Mouse (Mus musculus): ENCODE data around the gene 4931414P19Rik.
"Not testable (repeated sequence)": the region's sequence is repeated elsewhere in the genome, so short reads cannot be mapped to it uniquely, and the experiment has no call there.

4931414P19Rik gene

DNA sequence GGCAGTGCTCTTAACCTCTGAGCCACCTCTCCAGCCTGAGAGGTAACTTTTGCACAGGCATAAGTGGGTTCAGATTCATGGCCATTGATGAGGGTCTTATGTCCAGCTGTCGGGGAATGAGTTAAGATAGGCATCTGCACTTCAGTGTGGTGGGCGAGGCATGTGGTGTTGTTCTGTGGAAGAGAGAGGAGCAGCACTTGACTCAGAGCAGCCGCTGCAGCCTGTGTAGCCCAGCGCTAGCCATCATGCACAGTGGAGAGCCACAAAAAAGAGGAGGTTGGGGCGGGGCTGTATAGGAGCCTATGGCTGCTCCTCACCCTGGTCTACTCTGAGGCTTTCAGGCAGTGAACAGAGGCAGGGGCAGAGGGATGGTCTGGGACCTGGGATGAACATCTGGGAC lies 22.3 kb upstream of the 4931414P19Rik start:
- in situ Hi-C loops (cut with MseI, MboI): no loop called here

DNA sequence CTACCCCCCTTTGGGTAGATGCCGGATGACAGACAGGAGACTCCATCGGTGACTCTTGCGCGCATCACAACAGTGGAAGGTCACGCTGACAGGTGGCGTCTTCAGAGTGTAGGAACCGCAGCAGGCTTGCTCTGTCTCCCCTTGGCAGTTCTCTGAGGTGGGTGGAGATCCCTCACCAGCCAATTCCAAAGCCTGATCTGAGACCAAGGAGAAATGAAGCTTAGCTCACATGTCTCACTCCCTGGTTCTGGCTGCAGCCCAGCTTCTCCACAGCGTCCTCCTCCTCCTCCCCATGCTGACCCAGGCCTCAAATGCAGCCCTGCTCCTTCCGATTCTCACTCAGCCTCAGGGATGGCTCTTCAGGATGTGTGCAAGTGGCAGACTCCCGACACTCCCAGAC lies 19.2 kb upstream of the 4931414P19Rik start:
- in situ Hi-C loops (cut with MseI, MboI): no loop called here

DNA sequence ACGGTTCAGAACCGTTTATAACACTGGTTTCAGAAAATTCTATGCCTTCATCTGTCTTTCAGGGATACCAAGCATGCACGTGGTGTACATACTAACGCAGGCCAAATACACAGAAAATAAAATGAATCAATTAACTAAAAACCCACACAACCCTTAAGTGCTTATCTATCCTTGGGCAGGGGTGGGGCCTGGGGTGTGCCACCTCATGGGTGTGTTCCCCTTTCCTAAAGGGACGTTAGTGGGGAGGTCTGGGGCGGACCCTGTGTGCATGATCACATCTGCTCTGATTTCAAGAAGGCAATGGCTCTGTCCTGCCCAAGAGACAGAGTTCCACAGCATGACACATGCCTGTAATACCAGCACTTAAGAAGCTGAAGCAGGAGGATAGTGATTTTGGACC lies 17.5 kb upstream of the 4931414P19Rik start:
- in situ Hi-C loops (cut with MseI, MboI): no loop called here

DNA sequence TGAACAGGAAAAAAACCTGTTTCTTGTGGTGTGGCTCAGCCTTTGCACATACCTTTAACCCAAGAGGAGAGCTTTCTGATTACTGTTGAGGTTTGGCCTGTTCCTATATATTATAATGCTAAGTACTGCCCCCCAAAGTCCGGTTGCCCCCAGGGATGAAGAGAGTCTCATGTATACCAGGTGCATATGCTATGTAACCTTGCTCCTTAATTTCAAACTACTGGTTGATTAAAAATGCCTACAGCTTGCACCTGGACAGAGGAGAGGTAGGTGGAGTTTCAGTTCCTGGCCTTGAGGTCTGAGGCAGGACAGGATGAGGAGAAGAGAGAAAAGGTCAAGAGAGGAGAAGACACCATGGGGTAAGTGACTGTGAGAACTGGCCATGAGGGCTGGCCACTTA lies 15.3 kb upstream of the 4931414P19Rik start, which contains the start of gene Psmb11:
TSS of gene Psmb11 (plus strand) at position 301 of the 400 bp plus-strand sequence.
- in situ Hi-C loops (cut with MseI, MboI): no loop called here

DNA sequence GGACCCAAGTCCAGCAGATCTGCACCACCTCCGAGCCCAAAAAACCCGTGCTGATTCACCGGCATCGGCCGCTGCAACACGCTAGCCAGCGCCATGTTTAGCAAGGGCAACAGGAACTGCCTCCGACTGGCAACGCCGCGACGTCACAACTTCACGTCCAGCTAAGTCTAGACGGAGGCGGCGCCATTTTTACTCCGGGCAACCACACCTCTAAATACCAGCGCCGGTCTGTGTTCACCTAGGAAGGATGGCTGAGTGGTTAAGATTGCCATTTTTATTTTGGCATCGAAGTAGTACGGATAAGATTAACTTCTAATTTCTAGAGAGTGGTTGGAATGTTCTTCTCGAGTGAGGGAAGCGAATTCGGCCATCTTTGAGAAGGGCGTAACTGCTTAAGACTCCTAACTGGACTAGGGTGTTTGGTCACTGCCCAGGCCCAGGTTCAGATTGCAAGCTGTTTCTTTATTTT lies 12.1 kb upstream of the 4931414P19Rik start, which contains the start of gene Psmb5:
TSS of gene Psmb5 (minus strand) at position 126 of the 469 bp plus-strand sequence.
- in situ Hi-C loops (cut with MseI, MboI): no loop called here

DNA sequence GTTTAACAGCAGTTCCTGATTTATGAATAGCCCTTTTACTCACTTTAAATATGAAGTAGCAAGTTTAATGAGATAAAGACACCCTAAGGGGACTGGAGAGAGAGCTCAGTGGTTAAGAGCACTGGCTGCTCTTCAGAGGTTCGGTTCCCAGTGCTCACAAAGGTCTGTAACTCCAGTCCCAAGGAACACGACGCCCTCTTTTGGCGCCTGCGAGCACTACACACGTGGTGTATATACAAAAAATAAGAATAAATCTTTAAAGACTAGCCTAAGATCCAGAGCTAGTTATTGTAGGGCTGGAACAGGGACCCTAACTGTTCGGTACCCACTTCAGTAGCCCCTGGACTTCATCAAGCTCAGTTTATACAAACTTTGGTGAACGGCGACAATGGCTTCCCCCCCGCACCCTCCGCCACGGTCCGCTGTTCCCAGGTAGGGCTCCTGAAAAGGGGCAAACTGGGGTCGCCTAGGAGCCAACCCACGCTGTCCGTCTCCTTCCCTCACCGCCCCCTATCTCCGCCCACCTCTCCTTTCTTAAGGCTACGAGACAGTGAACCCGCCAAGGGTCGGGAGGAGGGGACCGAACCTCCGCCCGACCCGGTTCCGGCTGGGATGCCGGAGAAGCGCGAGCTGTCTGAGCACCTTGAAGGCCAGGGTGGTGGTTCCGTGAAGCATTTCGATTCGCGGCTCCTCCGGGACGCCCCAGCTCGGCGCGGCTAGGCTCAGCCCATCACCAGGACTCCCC lies 11.5 kb upstream of the 4931414P19Rik start:
- in situ Hi-C loops (cut with MseI, MboI): no loop called here

DNA sequence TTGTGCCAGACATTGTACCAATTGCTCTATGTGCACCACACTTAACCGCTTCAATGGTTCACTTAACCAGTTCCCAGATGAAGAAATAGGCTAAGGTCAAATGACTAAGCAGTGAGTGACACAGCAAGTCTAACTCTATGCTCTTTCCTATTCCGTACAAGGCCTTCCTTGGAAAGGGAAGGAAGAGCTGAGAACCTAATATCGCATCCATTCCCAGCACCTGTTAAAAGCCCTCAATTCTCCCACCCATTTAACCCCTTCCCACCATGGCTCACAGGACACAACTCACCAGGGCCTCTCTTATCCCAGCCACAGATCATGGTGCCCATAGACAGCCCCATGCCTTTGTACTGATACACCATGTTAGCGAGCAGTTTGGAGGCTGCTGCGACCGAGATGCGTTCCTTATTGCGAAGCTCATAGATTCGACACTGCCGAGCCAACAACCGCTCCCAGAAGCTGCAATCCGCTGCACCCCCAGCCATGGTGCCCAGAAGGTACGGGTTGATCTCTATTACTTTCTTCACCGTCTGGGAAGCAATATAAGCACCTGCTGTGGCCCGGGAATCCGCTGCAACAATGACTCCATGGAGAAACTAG lies 10.5 kb upstream of the 4931414P19Rik start:
- in situ Hi-C loops (cut with MseI, MboI): no loop called here

DNA sequence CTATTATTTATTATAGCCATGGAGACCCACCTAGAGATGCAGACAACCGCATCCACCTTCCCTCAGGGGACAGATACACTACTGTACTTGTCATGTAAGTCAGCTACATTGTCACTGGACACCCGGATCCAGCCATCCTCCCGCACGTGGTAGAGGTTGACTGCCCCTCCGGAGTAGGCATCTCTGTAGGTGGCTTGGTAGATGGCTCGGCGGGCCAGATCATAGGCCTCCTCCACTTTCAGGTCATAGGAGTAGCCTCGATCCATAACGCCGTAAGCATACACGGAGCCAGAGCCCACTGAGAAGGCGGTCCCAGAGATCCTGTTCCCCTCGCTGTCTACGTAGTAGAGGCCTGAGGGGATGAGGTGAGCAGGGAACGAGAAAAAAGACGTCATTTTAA lies 8.3 kb upstream of the 4931414P19Rik start:
- in situ Hi-C loops (cut with MseI, MboI): not testable (repeated sequence)

DNA sequence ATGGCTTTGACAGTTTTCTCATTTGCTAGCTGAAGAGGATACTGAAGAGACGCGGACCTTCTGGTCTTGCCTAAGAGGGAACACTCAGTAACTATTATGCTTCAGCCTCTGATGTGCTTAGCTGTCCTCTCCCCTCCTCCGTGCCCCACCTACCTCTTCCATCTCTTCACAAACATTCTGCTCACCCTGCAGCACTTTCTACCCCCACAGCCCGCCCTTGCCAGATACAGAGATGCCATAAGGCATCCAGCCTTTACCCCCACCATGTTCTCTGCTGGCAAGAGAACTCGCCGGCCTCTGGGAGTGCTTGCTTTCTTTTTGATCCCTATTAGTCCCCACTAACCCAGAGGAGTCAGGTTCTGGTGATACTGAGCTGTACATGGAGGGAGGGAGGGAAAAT lies 4.9 kb upstream of the 4931414P19Rik start:
- in situ Hi-C loops (cut with MseI, MboI): no loop called here

DNA sequence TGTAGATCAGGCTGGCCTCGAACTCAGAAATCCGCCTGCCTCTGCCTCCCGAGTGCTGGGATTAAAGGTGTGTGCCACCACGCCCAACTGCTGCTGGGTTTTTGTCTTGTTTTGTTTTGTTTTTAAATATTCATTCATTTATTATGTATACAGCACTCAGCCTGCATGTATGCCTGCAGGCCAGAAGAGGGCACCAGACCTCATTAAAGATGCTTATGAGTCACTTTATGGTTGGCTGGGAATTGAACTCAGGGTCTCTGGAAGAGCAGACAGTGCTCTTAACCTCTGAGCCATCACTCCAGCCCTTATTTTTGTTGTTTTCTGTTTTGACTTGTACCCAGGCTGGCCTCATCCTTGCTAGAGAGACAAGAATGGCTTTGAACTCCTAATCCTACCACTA lies 4.2 kb upstream of the 4931414P19Rik start:
- in situ Hi-C loops (cut with MseI, MboI): no loop called here

DNA sequence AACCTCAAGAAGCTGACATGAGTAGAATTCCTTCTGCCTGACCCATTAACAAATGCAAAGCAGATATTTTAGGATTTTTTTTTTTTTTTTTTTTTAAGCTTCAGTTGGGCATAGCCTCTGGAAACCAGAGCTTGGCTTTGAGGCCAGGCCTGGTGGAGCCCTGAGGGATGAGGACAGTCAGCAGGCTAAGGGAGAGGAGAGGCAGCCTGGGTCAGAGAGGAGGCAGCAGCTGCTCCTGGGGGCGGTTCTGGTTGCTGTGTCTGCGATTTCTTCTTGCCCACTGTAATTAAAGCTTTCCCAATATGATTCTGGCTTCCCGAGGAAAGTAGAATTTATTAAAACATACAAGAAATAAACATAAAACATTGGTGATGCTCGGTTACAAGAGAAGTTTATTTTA lies 3.5 kb upstream of the 4931414P19Rik start:
- in situ Hi-C loops (cut with MseI, MboI): no loop called here

DNA sequence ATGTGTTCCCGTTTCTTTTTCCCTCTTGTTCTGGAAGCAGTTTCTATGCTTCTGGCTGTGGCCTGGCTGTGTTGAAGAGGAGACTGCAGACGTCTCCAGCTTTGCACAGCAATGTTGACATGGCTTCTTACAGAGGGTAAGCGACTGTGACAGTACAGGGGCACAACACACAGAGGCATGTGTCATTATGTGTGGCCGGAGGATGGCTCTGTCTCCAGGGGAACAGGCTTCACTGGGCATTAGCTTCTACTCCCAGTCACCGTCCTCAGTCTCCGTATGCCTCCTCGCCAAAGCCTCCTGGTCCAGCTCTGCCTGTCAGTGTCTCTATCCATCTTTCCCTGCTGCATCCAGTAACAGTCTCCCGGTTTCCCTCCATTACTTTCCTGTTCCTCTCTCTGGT lies 1.4 kb upstream of the 4931414P19Rik start:
- in situ Hi-C loops (cut with MseI, MboI): no loop called here

DNA sequence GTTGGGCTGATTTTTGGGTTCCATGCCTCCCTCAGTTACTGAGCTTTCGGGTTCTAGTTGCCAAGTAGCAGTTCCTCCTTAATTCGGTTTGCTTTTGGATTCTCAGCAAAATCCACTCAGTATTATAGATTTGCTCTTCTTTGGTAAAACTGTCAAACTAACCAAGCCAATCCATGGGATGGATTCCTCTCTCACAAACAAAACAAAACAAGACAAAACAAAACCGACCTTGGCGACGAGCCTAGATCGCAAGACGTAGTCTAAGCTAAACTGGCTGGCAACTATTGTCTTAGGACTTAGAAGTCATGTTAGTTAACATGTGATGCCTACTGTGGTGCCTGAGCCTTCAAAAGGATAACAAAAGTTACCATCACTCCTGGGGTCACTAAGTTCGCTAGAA lies 2.1 kb downstream of the 4931414P19Rik start:
- in situ Hi-C loops (cut with MseI, MboI): no loop called here

DNA sequence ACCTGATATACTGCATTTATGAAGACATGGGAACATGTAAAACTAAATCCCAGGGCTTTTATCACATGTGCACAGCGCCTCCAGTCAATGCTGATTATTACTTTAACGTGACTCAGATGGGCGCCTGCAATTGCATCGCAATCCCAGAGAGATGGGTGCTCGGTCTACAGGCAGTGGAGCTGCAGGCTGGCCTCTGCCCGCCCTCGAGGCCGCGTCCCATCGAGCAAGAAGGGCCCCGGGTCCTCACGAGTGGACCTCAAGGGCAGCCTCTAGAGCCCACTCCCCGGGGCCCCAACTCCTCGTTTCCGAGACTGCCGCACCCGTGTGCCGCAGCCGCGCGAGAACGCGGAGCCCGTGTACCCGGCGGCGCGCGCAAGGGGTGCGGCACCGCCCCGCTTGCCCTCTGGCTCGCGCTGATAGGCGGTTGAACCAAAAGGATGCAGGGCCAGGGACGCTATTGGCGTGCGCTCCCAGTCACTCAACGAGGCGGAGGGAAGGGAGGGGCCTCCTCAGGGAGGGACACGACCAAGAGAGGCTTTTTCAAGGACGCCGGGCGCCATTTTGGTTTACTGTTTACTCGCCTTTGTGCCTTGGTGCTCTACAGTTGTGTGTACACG lies 2.6 kb downstream of the 4931414P19Rik start:
- in situ Hi-C loops (cut with MseI, MboI): no loop called here

DNA sequence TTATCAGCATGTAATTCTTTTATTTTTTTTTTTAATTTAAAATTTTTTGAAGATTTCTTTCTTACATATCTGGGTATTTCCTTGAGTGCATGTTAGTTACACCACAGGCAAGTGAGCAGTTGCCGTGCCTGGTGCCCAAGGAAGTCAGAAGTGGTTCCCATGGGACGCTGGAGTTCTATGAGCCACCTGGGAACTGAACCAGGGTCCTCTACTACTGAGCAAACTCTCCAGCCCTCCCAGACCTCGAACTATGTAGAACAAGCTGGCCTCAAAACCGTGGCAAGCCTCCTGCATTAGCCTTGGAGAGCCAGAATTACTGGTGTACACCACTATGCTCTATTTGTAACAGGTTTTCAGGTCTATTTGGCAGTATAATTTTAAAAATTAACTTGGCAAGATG lies 3.2 kb downstream of the 4931414P19Rik start:
- in situ Hi-C loops (cut with MseI, MboI): no loop called here

DNA sequence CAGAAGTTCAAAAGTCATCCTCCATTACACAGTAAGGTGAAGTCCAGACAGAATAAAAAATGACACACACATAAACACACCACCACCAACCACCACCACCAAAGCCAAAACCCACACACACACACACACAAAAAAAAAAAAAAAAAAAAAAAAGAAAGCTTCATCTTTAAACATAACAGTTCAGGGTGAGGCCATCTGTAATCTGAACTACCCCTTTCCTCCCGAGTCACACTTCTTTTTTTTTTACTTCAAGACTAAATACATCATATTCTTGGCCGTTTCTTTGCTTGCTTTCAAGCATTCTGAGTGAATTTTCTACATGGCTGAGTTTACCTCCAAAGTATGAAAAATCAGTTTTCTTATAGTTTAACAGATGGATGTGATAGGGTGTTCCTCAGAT lies 4.2 kb downstream of the 4931414P19Rik start:
- in situ Hi-C loops (cut with MseI, MboI): no loop called here

DNA sequence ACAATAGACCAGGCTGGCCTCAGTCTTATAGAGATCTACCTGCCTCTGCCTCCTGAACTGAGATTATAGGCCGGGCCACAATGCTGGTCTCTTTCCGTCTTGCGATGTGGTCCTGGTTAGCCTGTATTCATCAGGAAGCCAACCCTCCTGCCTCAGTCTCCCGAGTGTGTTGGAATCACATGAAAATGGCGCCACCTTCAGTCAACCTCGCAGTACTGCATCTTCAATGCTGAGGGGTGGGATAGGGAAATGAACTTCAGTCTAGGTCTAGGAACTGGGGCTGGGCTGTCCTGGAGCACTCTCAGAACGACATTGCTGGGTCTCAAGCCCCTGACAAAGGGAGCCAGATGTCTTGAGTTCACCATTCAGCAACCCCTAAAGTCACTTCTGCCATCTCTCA lies 8.7 kb downstream of the 4931414P19Rik start:
- in situ Hi-C loops (cut with MseI, MboI): no loop called here

DNA sequence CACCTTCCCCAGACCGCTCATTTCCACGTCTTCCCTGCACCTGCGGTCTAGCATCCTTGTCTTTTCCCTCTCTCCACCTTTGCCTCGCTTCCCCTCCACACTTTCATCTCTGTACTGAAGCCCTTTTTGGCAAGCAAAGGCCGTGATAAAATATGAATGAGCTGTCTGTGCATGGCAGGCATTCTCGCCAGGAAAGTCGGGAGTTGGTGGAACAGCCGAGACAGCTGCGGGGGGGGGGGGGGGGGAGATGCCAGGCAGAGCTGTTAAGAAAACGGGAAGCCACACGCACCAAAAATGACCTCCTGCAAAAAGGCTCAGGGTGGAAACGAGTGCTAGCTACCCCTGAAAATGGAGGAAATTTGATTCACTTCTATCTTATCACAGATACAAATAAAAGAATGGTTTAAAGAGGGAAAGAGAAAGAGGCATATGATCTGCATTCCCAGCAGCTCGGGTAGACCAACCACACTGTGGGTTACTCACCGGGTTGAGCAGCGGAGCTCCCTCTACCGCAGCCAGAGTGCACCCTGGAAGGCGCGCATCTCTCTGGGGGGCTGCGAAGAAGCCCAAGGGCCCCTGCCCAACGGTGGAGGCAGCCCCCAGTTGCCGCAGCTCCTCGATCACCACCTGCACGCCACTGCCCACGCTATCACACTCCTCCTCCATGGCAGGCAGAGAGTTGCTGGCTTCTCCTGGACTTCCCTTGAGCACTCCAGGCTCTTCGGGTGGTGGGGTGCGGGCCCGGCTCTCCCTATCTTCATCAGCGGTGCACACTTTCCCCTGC lies 11.0 kb downstream of the 4931414P19Rik start:
- in situ Hi-C loops (cut with MseI, MboI): no loop called here

DNA sequence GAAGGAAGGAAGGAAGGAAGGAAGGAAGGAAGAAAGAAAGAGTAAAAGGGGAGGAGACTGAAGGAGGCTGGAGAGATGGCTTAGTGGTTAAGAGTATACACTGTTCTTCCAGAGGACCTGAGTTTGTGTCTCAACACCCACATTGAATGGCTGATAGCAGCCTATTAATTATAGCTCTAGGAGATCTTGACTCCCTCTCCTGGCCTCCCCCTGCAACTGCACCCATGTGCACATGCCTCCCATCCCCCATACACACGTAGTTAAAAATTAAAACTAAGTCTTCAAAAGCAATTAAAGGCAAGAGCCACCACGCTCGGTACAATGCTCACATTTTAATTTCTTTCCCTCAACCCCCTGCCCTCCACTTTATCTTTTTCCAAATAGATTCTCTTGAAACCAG lies 11.7 kb downstream of the 4931414P19Rik start:
- in situ Hi-C loops (cut with MseI, MboI): no loop called here

DNA sequence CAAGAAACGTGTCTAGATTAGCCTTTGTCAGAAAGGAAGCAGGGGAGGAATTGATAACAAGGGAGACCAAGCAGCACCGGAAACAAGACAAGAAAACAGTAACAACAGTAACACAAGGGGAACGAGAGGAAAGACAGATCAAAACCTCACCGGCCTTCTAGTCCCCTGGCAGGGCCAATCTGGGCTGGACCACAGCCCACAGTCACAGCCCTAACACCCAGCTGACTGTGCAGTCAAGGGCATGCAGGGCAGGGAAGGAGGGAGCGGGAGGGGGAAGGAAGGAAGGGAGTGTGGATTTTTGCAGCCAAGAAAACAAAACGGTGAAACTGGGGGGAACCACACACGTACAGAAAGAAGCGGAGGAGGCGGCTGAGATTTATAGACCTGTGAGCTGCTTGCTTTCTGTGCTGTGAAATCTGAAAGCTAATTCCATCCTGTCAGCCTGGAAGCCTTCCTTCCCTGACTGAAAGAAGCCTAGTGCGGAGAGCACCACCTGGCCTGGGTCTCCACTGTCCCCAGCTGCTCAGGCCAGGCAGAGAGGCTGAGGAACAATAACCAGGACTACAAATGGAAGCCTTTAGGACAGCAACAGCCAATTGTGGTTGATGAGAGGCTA lies 13.4 kb downstream of the 4931414P19Rik start:
- in situ Hi-C loops (cut with MseI, MboI): no loop called here

DNA sequence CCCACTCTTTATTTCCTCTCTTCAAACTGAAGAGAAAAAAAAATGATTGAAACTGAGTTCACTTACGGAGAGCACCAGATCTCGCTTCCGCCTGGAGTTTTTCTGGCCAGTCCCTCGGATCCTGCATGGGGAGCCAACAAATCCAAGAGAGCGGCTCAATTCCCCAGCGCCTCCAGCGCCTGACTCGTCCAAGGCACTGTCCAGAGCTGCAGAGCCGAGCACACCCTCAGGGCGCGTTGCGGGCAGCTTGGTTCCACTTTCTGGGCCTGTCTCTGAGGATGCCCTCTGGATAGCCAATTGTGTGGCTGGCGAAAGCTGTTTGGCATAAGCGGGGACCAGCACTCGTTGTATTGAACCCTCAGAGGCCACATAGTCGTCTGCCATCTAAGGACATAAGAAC lies 14.7 kb downstream of the 4931414P19Rik start:
- in situ Hi-C loops (cut with MseI, MboI): no loop called here
